Mouse (Mus musculus) layer of hippocampus, adult 8-10 months (tissue): Measurements from ENCODE around the gene Slc7a8. TPM values are rescaled to one million over a fixed set of nuclear protein-coding genes. Genes with fewer than 3 reads are reported as not detected.

Source experiments
- DNase-seq, 2 experiments: peaks; one replicate each; pipeline ENCODE4 v3.0.0; 2022; ENCODE audit warnings: low spot score in 2 of 2
- total RNA-seq, 4 experiments: library from RNA; stranded (reverse); gene quantifications; 2 replicates each; pipeline ENCODE4 v1.2.4; 2022

Slc7a8 gene
- total RNA-seq, 4 experiments from 2014 or later = 49.8 to 67.2 (median 58.5) TPM

GRCm38 (mm10) chr14:54703207-54703606 lies 78.5 kb downstream of the Slc7a8 start:
- DNase-seq = no peak

- DNase-seq = peak in 1 of 2 experiments; percentile 64
Observed at GRCm38 (mm10) chr14:54701298-54701697, 80.4 kb downstream of the Slc7a8 start.

- DNase-seq = no peak
Observed at GRCm38 (mm10) chr14:54699586-54699985, 82.2 kb downstream of the Slc7a8 start.

DNA sequence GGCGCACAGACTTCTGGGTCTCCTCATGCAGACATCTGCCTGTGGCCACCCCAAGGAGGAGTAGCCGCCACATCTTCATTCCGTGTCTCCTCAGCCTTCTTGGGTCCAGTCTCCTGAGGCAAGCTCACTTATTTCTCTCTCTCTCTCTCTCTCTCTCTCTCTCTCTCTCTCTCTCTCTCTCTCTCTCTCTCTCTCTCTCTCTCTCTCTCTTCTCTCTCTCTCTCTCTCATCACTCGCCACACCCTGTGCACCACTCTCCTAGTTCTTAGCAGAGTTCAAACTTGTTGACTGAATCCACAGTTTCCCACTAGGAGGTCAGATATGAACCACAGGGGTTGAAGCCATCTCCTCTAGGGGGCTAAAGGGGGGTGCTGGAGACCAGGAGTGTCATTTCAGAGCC lies 83.0 kb downstream of the Slc7a8 start, which contains the start of gene Gm29776:
Gene Gm29776, minus strand, starts transcription at position 101 of the 400 bp plus-strand sequence.
- no peak for DNase-seq

GRCm38 (mm10) chr14:54696752-54697151 lies 85.0 kb downstream of the Slc7a8 start:
- no peak for DNase-seq

GRCm38 (mm10) chr14:54695042-54695441 lies 86.7 kb downstream of the Slc7a8 start:
- DNase-seq = no peak

- DNase-seq = no peak
Observed at GRCm38 (mm10) chr14:54687251-54687650, 94.5 kb downstream of the Slc7a8 start.

GRCm38 (mm10) chr14:54686522-54687143 lies 95.1 kb downstream of the Slc7a8 start, which contains the start of gene Acin1:
Gene Acin1, minus strand, starts transcription at chr14:54686931.
- peak; percentile 100 for DNase-seq

DNA sequence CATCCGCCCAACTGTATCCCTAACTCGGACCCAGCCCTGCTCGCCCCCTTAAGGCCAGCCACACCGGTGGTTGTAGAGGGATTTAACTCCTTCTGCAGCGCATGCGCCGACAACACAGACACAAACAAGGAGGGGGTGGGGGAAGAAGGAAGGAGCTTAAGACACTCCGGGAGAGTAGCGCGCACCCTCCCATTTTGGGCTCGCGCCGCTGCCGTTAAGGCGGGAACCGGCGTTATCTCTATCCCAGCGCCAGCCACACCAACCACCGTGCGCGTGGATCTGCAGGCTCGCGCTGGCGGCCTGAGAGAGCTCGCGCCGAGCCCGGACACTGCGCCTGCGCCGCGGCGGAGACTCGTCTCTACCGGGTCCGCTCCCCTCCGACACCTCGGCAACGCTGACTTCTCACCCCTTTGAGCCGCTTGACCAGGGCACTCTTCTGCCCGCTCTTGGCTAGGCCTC lies 95.7 kb downstream of the Slc7a8 start, which contains the start of gene 1700123O20Rik:
Gene 1700123O20Rik, plus strand, starts transcription at position 154 of the 459 bp plus-strand sequence.
- peak in 1 of 2 experiments; percentile 77 for DNase-seq

DNA sequence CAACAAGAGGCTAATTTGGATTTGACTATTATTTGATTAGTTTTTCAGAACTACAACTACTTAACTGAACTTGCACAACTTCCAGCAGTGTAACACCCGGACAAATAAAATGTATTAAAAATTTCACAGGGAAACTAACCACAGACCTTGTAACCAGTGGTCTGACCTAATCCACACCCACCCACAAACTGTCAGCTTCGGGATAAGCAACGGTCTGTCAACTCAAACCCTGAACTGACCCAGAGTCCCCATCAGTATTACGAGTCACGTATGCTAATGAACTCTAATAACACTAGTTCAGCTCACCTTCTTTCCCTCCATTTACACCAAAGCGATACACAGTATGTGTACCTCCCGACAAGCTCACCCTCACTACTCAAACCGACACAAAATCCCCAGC lies 96.3 kb downstream of the Slc7a8 start:
- no peak for DNase-seq

DNA sequence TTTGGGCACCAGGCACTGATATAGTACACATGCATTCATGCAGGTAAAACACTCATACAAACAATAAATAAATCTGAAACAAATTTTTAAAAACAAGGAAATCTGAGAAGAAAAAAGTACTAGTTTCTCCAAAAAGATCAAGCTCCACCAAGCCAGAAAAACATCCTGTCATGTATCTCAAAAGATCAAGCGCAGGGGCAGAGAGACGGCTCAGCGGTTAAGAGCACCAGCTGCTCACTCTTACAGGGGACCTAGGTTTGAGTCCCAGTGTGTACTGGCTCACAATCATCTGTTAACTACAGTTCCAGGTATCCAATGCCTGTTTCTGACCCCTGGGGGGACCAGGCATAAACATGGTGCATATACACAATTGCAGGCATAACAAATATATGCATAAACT lies 99.3 kb downstream of the Slc7a8 start:
- DNase-seq = no peak

- DNase-seq = no peak
Observed at GRCm38 (mm10) chr14:54678657-54679304, 103.0 kb downstream of the Slc7a8 start.

DNA sequence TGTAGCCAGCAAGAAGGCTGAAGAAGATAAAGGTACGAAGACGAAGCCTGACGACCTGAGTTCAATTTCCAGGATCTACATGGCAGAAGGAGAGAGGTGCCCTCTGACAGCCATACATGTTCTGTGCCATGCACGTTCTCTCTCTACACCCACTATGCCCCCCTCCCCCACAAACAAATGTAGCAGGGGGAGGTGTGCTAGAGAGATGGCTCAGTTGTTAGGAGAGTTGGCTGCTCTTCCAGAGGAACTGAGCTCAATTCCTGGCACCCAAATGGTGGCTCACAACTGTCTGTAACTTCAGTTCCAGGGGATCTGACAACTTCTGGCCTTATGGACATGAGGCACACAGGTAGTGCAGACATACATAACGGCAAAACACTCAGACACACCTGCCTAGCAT lies 105.5 kb downstream of the Slc7a8 start:
- DNase-seq = no peak

DNA sequence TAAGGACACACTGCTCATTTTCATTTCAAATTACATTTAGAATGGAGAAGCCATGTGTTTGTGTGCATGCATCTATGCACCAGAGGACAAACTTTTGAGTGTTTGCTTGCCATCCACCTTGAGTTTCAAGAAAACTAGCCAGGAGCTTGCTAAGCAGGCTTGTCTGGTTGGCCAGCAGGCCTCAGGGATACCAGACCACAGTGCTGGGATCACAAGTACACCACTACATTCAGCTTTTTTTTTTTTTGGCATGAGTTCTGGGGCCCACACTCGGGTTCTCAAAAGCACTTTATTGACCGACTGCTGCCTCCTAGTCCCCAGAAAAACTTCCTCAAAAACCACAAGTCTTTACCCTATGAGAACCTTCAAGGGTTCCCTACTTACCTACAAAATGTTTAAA lies 107.4 kb downstream of the Slc7a8 start:
- no peak for DNase-seq

Other genes with a start within 250 kb of the Slc7a8 start
- gene Haus4, start 227.3 kb downstream of the Slc7a8 start, total RNA-seq = 1 to 10 TPM; 3.6 to 9.7 (median 4.9) TPM
- gene Ajuba, start 204.4 kb downstream of the Slc7a8 start, total RNA-seq = 1 to 10 TPM; 1.3 to 2.7 (median 1.9) TPM
- 1 to 10 TPM; 4.4 to 7.8 (median 6.1) TPM for gene 4931414P19Rik, start 176.0 kb downstream of the Slc7a8 start, total RNA-seq
- 100 to 1,000 TPM; 179 to 205 (median 193) TPM for gene Psmb5, start 163.9 kb downstream of the Slc7a8 start, total RNA-seq
- gene Psmb11, start 160.5 kb downstream of the Slc7a8 start, total RNA-seq = under 1 TPM in 3 of 4 experiments, not detected in 1; 0.14 to 0.51 (median 0.23) TPM
- gene Gm17606, start 141.0 kb downstream of the Slc7a8 start, total RNA-seq = not detected
- gene Cdh24, start 140.6 kb downstream of the Slc7a8 start, total RNA-seq = 10 to 100 TPM; 16.0 to 24.1 (median 20.7) TPM
- 10 to 100 TPM; 17.9 to 27.8 (median 23.7) TPM for gene 1700123O20Rik, start 95.7 kb downstream of the Slc7a8 start, total RNA-seq
- gene Acin1, start 95.0 kb downstream of the Slc7a8 start, total RNA-seq = 100 to 1,000 TPM; 190 to 255 (median 232) TPM
- under 1 TPM in 1 of 4 experiments, not detected in 3; 0.18 TPM for gene Gm29776, start 83.1 kb downstream of the Slc7a8 start, total RNA-seq
- gene Cebpe, start 69.8 kb downstream of the Slc7a8 start, total RNA-seq = not detected
- not detected for gene Rnf212b, start 32.2 kb upstream of the Slc7a8 start, total RNA-seq
- 10 to 100 TPM; 20.3 to 33.2 (median 26.2) TPM for gene Homez, start 89.0 kb upstream of the Slc7a8 start, total RNA-seq
- 10 to 100 TPM; 18.2 to 23.0 (median 22.2) TPM for gene Ppp1r3e, start 95.6 kb upstream of the Slc7a8 start, total RNA-seq
- gene Bcl2l2, start 101.4 kb upstream of the Slc7a8 start, total RNA-seq = 100 to 1,000 TPM; 117 to 125 (median 121) TPM
- gene Gm20521, start 101.5 kb upstream of the Slc7a8 start, total RNA-seq = 10 to 100 TPM in 1 of 4 experiments, not detected in 3; 25.6 TPM
- gene Pabpn1, start 110.6 kb upstream of the Slc7a8 start, total RNA-seq = 100 to 1,000 TPM; 260 to 320 (median 270) TPM
- gene Slc22a17, start 131.2 kb upstream of the Slc7a8 start, total RNA-seq = 100 to 1,000 TPM; 629 to 644 (median 642) TPM
- gene Efs, start 144.2 kb upstream of the Slc7a8 start, total RNA-seq = 10 to 100 TPM; 10.1 to 13.7 (median 12.4) TPM
- gene Il25, start 150.7 kb upstream of the Slc7a8 start, total RNA-seq = under 1 TPM in 1 of 4 experiments, not detected in 3; 0.47 TPM
- gene Cmtm5, start 154.3 kb upstream of the Slc7a8 start, total RNA-seq = 10 to 100 TPM; 62.4 to 83.2 (median 76.3) TPM
- gene Myh6, start 185.0 kb upstream of the Slc7a8 start, total RNA-seq = 1 to 10 TPM; 1.7 to 5.4 (median 2.6) TPM
- not detected for gene Gm17428, start 195.0 kb upstream of the Slc7a8 start, total RNA-seq
- gene Myh7, start 212.7 kb upstream of the Slc7a8 start, total RNA-seq = 1 to 10 TPM; 6.0 to 10.0 (median 7.8) TPM
- gene Ngdn, start 233.5 kb upstream of the Slc7a8 start, total RNA-seq = 10 to 100 TPM; 32.5 to 39.5 (median 34.1) TPM